Mouse (Mus musculus): ENCODE results near the gene Akap14. TPM values are rescaled to one million over a fixed set of nuclear protein-coding genes. Genes with fewer than 3 reads are reported as not detected.

The Akap14 gene
- polyA plus RNA-seq, 1 experiment from 2014 or later = 0.10 TPM

- Histone ChIP-seq H3K4me1 (replicated peaks; ENCODE audit: control insufficient read depth, insufficient read depth, low read length) (no peaks in the 10 kb centered on the region), H3K4me3 (ENCODE audit: low read depth, low read length) (no peak overlapping the region), H3K36me3 (ENCODE audit: control insufficient read depth, insufficient read depth, low read length) (no peaks in the 10 kb centered on the region), H3K4me2 (no peak overlapping the region), H3K27me3 (replicated peaks; ENCODE audit: control insufficient read depth, insufficient read depth, low read length) (peaks cover 8% of the 10 kb centered on the region), H3K27ac (ENCODE audit: low read depth, low read length) (no peak overlapping the region), H3K9ac (ENCODE audit: low read depth, low read length) (no peak overlapping the region), H3K9me3 (ENCODE audit: control insufficient read depth, low read length) (no peaks in the 10 kb centered on the region)
- 33% methylated on average over 4 of the region's 5 CpGs for WGBS
- ATAC-seq (replicated peaks; ENCODE audit: low FRiP score) (no peak), DNase-seq (ENCODE audit: low spot score) (no peak)
Measured at GRCm38 (mm10) chrX:37117085-37117484, 51.6 kb downstream of the Akap14 start.

DNA sequence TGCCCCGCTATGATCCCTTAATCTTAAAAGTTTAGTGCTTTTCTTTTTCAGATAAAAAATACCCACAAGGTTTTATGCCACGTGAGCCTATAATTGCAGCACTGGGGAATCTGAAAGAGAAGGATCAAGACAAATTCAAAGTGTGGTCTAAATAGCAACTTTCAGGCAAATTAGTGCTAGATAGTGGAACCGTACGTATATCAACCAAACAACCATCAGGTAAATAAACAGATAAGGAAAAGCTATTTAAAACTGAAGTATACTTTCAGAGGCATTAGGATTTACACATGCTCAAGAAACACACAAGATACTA lies 57.8 kb downstream of the Akap14 start:
- H3K9ac ChIP-seq (ENCODE audit: low read depth, low read length) = no peak overlapping the region
- H3K36me3 ChIP-seq (ENCODE audit: control insufficient read depth, insufficient read depth, low read length) = no peaks in the 10 kb centered on the region
- peak overlapping the region; percentile 28; the same call in 1 of the 2 replicates for H3K4me2 ChIP-seq
- no peaks in the 10 kb centered on the region for H3K4me1 ChIP-seq (replicated peaks; ENCODE audit: control insufficient read depth, insufficient read depth, low read length)
- no peak overlapping the region for H3K27ac ChIP-seq (ENCODE audit: low read depth, low read length)
- ATAC-seq (replicated peaks; ENCODE audit: low FRiP score) (no peak), DNase-seq (ENCODE audit: low spot score) (no peak)
- H3K4me3 ChIP-seq (ENCODE audit: low read depth, low read length) = no peak overlapping the region
- H3K9me3 ChIP-seq (ENCODE audit: control insufficient read depth, low read length) = no peaks in the 10 kb centered on the region
- WGBS = 74% methylated on average over 4 of the region's 4 CpGs
- H3K27me3 ChIP-seq (replicated peaks; ENCODE audit: control insufficient read depth, insufficient read depth, low read length) = no peaks in the 10 kb centered on the region; the same call in 1 of the 2 replicates

DNA sequence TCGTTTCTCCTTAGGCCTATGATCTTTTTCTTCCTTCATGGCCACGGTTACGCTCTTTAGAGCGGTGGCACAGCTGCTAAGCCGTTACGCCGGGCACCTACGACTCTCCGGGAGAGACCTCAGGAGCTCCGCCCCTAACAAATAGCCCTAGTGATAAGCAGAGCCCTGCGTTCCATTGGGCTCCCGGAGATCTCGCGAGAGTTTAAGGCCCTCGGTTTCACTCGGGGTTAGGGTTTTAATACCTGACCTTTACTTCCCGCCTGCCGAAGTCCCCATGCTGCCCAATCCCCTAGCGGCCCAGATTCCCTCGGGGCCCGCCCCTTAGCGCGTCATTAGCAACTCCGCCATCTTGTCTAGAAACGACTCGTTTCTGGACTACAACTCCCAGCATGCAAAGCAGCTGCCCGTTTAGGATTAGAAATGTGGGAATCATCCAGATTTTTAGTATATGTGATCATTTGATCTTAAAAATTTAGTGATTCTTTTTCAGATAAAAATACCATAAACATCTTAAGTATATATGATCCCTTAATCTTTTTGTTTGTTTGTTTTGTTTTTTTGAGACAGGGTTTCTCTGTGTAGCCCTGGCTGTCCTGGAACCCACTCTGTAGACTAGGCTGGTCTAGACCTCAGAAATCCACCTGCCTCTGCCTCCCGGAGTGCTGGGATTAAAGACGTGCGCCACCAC lies 58.3 kb downstream of the Akap14 start, which contains the start of gene Upf3b:
Gene Upf3b, minus strand, starts transcription at position 130 of the 688 bp plus-strand sequence.
- H3K4me2 ChIP-seq = peak within 1 kb of the TSS; percentile 71
- DNase-seq (ENCODE audit: low spot score) = peak; percentile 83
- ATAC-seq (replicated peaks; ENCODE audit: low FRiP score) = peak; percentile 99
- H3K9ac ChIP-seq (ENCODE audit: low read depth, low read length) = peak within 1 kb of the TSS; percentile 73
- no peaks in the 10 kb centered on the region for H3K9me3 ChIP-seq (ENCODE audit: control insufficient read depth, low read length)
- 11% methylated on average over 30 of the region's 30 CpGs for WGBS
- H3K4me3 ChIP-seq (ENCODE audit: low read depth, low read length) = peak within 1 kb of the TSS; percentile 65
- no peaks in the 10 kb centered on the region; the same call in 1 of the 2 replicates for H3K27me3 ChIP-seq (replicated peaks; ENCODE audit: control insufficient read depth, insufficient read depth, low read length)
- no peaks in the 10 kb centered on the region for H3K36me3 ChIP-seq (ENCODE audit: control insufficient read depth, insufficient read depth, low read length)
- H3K27ac ChIP-seq (ENCODE audit: low read depth, low read length) = peak within 1 kb of the TSS; percentile 79
- H3K4me1 ChIP-seq (replicated peaks; ENCODE audit: control insufficient read depth, insufficient read depth, low read length) = no peaks in the 10 kb centered on the region

DNA sequence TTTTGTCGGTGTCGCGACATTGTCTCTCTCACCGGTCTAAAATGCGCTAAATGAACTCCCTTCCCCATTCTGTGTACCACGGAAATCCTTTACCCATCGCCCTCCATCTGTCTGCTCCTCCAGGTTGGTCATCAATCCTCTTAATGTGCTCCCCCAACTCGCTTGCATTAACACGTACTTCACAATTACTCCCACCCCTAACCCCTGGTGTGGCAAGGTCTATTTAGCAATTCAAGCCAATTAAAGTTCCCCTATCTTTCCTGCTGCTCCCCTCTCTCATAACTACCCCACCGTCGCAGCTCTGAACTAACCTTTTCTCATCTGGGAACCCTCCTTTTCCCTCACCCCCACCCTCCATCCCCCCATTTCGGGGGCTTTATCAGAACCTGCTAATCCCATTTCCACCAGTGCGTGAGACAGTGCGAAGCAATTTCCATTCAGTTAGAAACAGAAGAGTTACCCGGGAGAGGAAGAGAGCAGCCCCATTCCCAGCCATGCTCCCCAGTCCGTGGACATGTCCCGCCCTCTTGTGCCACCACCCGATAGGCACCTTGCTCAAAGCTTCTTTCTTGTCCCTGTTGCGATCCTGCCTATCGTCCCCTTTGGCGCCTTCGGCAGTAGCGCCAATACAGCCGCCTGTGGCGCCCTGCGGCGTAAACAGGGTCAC lies 59.0 kb downstream of the Akap14 start:
- Histone ChIP-seq H3K27ac (ENCODE audit: low read depth, low read length) (peak overlapping the region; percentile 79), H3K36me3 (ENCODE audit: control insufficient read depth, insufficient read depth, low read length) (no peaks in the 10 kb centered on the region), H3K9me3 (ENCODE audit: control insufficient read depth, low read length) (no peaks in the 10 kb centered on the region), H3K9ac (ENCODE audit: low read depth, low read length) (peak overlapping the region; percentile 73), H3K4me1 (replicated peaks; ENCODE audit: control insufficient read depth, insufficient read depth, low read length) (no peaks in the 10 kb centered on the region), H3K4me3 (ENCODE audit: low read depth, low read length) (peak overlapping the region; percentile 65), H3K27me3 (replicated peaks; ENCODE audit: control insufficient read depth, insufficient read depth, low read length) (no peaks in the 10 kb centered on the region), H3K4me2 (peak overlapping the region; percentile 71)
- WGBS = 13% methylated on average over 27 of the region's 27 CpGs
- DNase-seq (ENCODE audit: low spot score) = no peak
- ATAC-seq (replicated peaks; ENCODE audit: low FRiP score) = peak; percentile 82

GRCm38 (mm10) chrX:37103826-37104225 lies 64.8 kb downstream of the Akap14 start:
- H3K27me3 ChIP-seq (replicated peaks; ENCODE audit: control insufficient read depth, insufficient read depth, low read length) = no peaks in the 10 kb centered on the region
- WGBS = 79% methylated on average over 2 of the region's 2 CpGs
- H3K4me1 ChIP-seq (replicated peaks; ENCODE audit: control insufficient read depth, insufficient read depth, low read length) = no peaks in the 10 kb centered on the region
- no peak overlapping the region for H3K27ac ChIP-seq (ENCODE audit: low read depth, low read length)
- H3K9me3 ChIP-seq (ENCODE audit: control insufficient read depth, low read length) = no peaks in the 10 kb centered on the region
- no peak overlapping the region for H3K9ac ChIP-seq (ENCODE audit: low read depth, low read length)
- H3K4me2 ChIP-seq = no peak overlapping the region
- no peak overlapping the region for H3K4me3 ChIP-seq (ENCODE audit: low read depth, low read length)
- no peak for DNase-seq (ENCODE audit: low spot score)
- no peak for ATAC-seq (replicated peaks; ENCODE audit: low FRiP score)
- no peaks in the 10 kb centered on the region; the same call in 1 of the 2 replicates for H3K36me3 ChIP-seq (ENCODE audit: control insufficient read depth, insufficient read depth, low read length)

Other genes with a start within 250 kb of the Akap14 start
- 13.5 and 14.1 TPM in 2 replicates for gene Sept6, start 177.0 kb downstream of the Akap14 start, polyA plus RNA-seq (2014; fragmentation: Nextera tagmentation; extraction: Ambion mirVana)
- 0.21 and 0.34 TPM in 2 replicates for gene Sowahd, start 120.0 kb downstream of the Akap14 start, polyA plus RNA-seq (2014; fragmentation: Nextera tagmentation; extraction: Ambion mirVana)
- 683 and 708 TPM in 2 replicates for gene Rpl39, start 83.4 kb downstream of the Akap14 start, polyA plus RNA-seq (2014; fragmentation: Nextera tagmentation; extraction: Ambion mirVana)
- 16.1 and 20.9 TPM in 2 replicates for gene Upf3b, start 58.5 kb downstream of the Akap14 start, polyA plus RNA-seq (2014; fragmentation: Nextera tagmentation; extraction: Ambion mirVana)
- gene Nkap, start 42.0 kb downstream of the Akap14 start, polyA plus RNA-seq (2014; fragmentation: Nextera tagmentation; extraction: Ambion mirVana) = 19.0 and 19.9 TPM in 2 replicates
- 321 and 361 TPM in 2 replicates for gene Ndufa1, start 22.3 kb upstream of the Akap14 start, polyA plus RNA-seq (2014; fragmentation: Nextera tagmentation; extraction: Ambion mirVana)
- gene Rnf113a1, start 22.4 kb upstream of the Akap14 start, polyA plus RNA-seq (2014; fragmentation: Nextera tagmentation; extraction: Ambion mirVana) = 8.9 and 9.4 TPM in 2 replicates
- gene Gm9, start 42.2 kb upstream of the Akap14 start, polyA plus RNA-seq (2014; fragmentation: Nextera tagmentation; extraction: Ambion mirVana) = not detected in 2 replicates
- gene Rhox1, start 53.4 kb upstream of the Akap14 start, polyA plus RNA-seq (2014; fragmentation: Nextera tagmentation; extraction: Ambion mirVana) = not detected in 2 replicates
- not detected in 2 replicates for gene Rhox2a, start 76.1 kb upstream of the Akap14 start, polyA plus RNA-seq (2014; fragmentation: Nextera tagmentation; extraction: Ambion mirVana)
- gene Rhox3a, start 81.1 kb upstream of the Akap14 start, polyA plus RNA-seq (2014; fragmentation: Nextera tagmentation; extraction: Ambion mirVana) = not detected in 2 replicates
- gene Rhox4a, start 96.5 kb upstream of the Akap14 start, polyA plus RNA-seq (2014; fragmentation: Nextera tagmentation; extraction: Ambion mirVana) = not detected in 2 replicates
- gene Rhox3a2, start 211.2 kb upstream of the Akap14 start, polyA plus RNA-seq (2014; fragmentation: Nextera tagmentation; extraction: Ambion mirVana) = not detected in 2 replicates
- not detected in 2 replicates for gene Rhox4a2, start 222.0 kb upstream of the Akap14 start, polyA plus RNA-seq (2014; fragmentation: Nextera tagmentation; extraction: Ambion mirVana)
- not detected in 2 replicates for gene Rhox2b, start 243.2 kb upstream of the Akap14 start, polyA plus RNA-seq (2014; fragmentation: Nextera tagmentation; extraction: Ambion mirVana)

Data from liver, embryonic 11.5 days (tissue).